Mouse (Mus musculus) heart, adult 2 months (tissue): Measurements from ENCODE around the gene 9930022D16Rik. TPM values are rescaled to one million over a fixed set of nuclear protein-coding genes. Genes with fewer than 3 reads are reported as not detected.
A peak's percentile ranks its signal among the peaks of the same experiment; 100 is the strongest.

Experiments
- DNase-seq, 2 experiments: peaks; one replicate each; pipeline ENCODE4 v3.0.0; 2021
- H3K27ac ChIP-seq: fragments of 200-600 bp; 2 replicates; pipeline ENCODE4 v1.8.1; 2022
- H3K27me3 ChIP-seq: fragments of 200-500 bp; 2 replicates; pipeline ENCODE4 v1.6.1; 2012; ENCODE audit warnings: mild to moderate bottlenecking, low read length, inconsistent platforms, mixed read lengths; ENCODE audit not compliant: control insufficient read depth, insufficient read depth
- H3K36me3 ChIP-seq: fragments of 200-500 bp; 2 replicates; pipeline ENCODE4 v1.6.1; 2012; ENCODE audit warnings: low read length, inconsistent platforms; ENCODE audit not compliant: control insufficient read depth, insufficient read depth
- H3K4me1 ChIP-seq: fragments of 200-500 bp; 2 replicates; pipeline ENCODE4 v1.6.1; 2011; ENCODE audit warnings: low read length; ENCODE audit not compliant: control insufficient read depth, insufficient read depth
- H3K4me3 ChIP-seq: fragments of 200-600 bp; 2 replicates; pipeline ENCODE4 v1.8.1; 2022
- H3K79me2 ChIP-seq: fragments of 200-500 bp; replicated peaks from 2 replicates; pipeline ENCODE4 v1.6.1; 2012; ENCODE audit warnings: mild to moderate bottlenecking, inconsistent platforms, low read length, moderate library complexity, mixed read lengths; ENCODE audit not compliant: control insufficient read depth, insufficient read depth
- H3K9ac ChIP-seq: fragments of 200-500 bp; 2 replicates; pipeline ENCODE4 v1.6.1; 2012; ENCODE audit warnings: low read depth, mild to moderate bottlenecking, control low read depth, inconsistent platforms, low read length, mixed read lengths
- CTCF ChIP-seq: fragments of 200-600 bp; IDR thresholded peaks from 2 replicates; pipeline ENCODE4 v1.8.1; 2022; ENCODE audit warnings: antibody characterized with exemption, mild to moderate bottlenecking, moderate library complexity
- EP300 ChIP-seq: fragments of 200-500 bp; IDR thresholded peaks from 2 replicates; pipeline ENCODE4 v1.6.1; 2011; ENCODE audit warnings: low read depth, low read length, control low read depth; ENCODE audit not compliant: insufficient read depth
- POLR2A ChIP-seq: fragments of 200-500 bp; IDR thresholded peaks from 2 replicates; pipeline ENCODE4 v1.6.1; 2011; ENCODE audit warnings: mild to moderate bottlenecking, low read depth, low read length, control low read depth; ENCODE audit not compliant: insufficient read depth
- WGBS: fragments of 180-500 bp; shearing (Covaris S2); methylation state at CpG from one replicate; pipeline ENCODE4 v1.1.7; 2018; 5-methylcytosine and 5-hydroxymethylcytosine counted together
- intact Hi-C: fragments of 180-260 bp; cut with DNase I; formaldehyde crosslinking; loops from one replicate; pipeline ENCODE4 v1.15.1; 2025
- polyA plus RNA-seq: library from polyadenylated mRNA; depleted of rRNA; stranded (reverse); fragments of >200 nt; gene quantifications from 2 replicates; pipeline ENCODE4 v1.2.3, GENCODE M21; 2012
- total RNA-seq, 2 experiments: library from RNA; stranded (reverse); gene quantifications; 2 replicates each; pipeline ENCODE4 v1.2.3; 2021

Gene 9930022D16Rik
- total and polyA plus RNA-seq, 3 experiments = not detected

- no peak for DNase-seq
- Histone ChIP-seq H3K4me3 (no peak overlapping the region), H3K79me2 (no peaks in the 10 kb centered on the region), H3K36me3 (no peaks in the 10 kb centered on the region), H3K4me1 (peaks cover 1% of the 10 kb centered on the region), H3K9ac (no peak overlapping the region), H3K27ac (peak overlapping the region; percentile 68), H3K27me3 (no peaks in the 10 kb centered on the region)
- intact Hi-C loops = no loop called here
- TF ChIP-seq EP300 (no peak), CTCF (no peak), POLR2A (no peak)
- 19% methylated on average over 5 of the region's 5 CpGs for WGBS
Measured at GRCm38 (mm10) chr11:109439209-109439608, 25.5 kb downstream of the 9930022D16Rik start.

- H3K9ac ChIP-seq = peak overlapping the region; percentile 78
- intact Hi-C loops = loop anchor here (1.0 to 2.0 kb wide), 2 partner anchors 109 to 195 kb away; no protein-coding TSS in a partner anchor
- under 1% methylated on average over 32 of the region's 32 CpGs for WGBS
- no peaks in the 10 kb centered on the region for H3K27me3 ChIP-seq
- no peaks in the 10 kb centered on the region for H3K79me2 ChIP-seq
- peak overlapping the region; percentile 68 for H3K27ac ChIP-seq
- DNase-seq = peak; percentile 86 to 89
- no peaks in the 10 kb centered on the region for H3K36me3 ChIP-seq
- peak overlapping the region; percentile 70 for H3K4me3 ChIP-seq
- TF ChIP-seq CTCF (peak; percentile 63), POLR2A (no peak; the same call in 1 of the 2 replicates)
- H3K4me1 ChIP-seq = peaks cover 1% of the 10 kb centered on the region
Measured at GRCm38 (mm10) chr11:109439829-109440340, 26.2 kb downstream of the 9930022D16Rik start.

GRCm38 (mm10) chr11:109440641-109441040 lies 26.9 kb downstream of the 9930022D16Rik start:
- Histone ChIP-seq H3K27ac (peak overlapping the region; percentile 68; the same call in 1 of the 2 replicates), H3K4me1 (peaks cover 1% of the 10 kb centered on the region), H3K36me3 (no peaks in the 10 kb centered on the region), H3K4me3 (peak overlapping the region; percentile 70), H3K9ac (no peak overlapping the region), H3K27me3 (no peaks in the 10 kb centered on the region), H3K79me2 (peaks cover 1% of the 10 kb centered on the region; the same call in 1 of the 2 replicates)
- DNase-seq = no peak
- WGBS = 52% methylated on average over 4 of the region's 4 CpGs
- TF ChIP-seq POLR2A = no peak
- TF ChIP-seq CTCF = no peak
- TF ChIP-seq EP300 = no peak
- intact Hi-C loops = loop anchor here (1.0 to 2.0 kb wide), 2 partner anchors 109 to 196 kb away; no protein-coding TSS in a partner anchor

DNA sequence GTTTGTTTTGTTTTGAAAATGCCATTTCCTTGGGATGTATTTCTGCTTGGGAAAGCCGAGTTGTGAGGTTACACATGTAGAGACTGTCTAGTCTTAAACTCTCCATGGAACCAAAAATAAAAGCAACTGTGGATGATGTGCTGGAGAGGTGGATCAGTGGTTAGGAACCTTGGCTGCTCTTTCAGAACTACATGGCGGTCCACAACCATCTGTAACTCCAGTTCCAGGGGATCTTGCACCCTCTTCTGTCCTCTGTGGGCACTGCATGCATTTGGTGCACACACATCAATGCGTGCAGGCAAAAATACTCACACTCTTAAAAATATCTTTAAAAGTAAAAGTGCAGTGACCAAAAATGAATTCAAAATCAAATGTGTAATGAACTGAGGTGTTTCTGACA lies 27.4 kb downstream of the 9930022D16Rik start:
- DNase-seq = peak; percentile 24 to 41

DNA sequence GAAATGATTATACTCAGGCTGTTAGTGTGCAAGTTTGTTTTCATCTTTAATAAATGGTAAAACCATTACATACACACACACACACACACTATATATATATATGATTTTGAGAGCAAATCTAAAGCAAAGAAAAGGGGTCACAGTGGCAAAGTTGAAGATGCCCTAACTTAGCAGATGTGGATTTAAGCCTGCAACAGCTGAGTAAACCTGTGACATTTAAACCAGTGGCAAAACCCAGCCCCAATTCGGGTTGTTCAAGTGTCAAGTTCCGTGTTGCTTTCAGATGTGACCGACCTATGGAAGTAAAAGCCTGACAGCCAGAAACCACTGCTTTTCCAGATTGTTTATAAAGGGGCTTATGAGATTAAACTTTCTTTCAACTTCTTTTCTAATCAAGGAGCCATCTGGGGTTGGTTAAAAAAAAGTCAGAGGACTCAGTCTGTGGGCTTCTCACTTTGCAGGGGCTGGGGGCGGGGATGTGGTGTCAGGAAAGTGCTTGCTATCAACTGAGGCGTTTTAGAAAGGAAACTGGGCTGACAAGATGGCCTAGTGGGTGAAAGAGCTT lies 28.5 kb downstream of the 9930022D16Rik start:
- peaks cover 1% of the 10 kb centered on the region for H3K4me1 ChIP-seq
- TF ChIP-seq POLR2A (no peak), EP300 (no peak), CTCF (no peak)
- H3K36me3 ChIP-seq = no peaks in the 10 kb centered on the region
- no peak overlapping the region for H3K9ac ChIP-seq
- no peaks in the 10 kb centered on the region for H3K27me3 ChIP-seq
- no peak overlapping the region for H3K4me3 ChIP-seq
- no peak for DNase-seq
- peaks cover 1% of the 10 kb centered on the region; the same call in 1 of the 2 replicates for H3K79me2 ChIP-seq
- intact Hi-C loops = no loop called here
- WGBS = 72% methylated on average over 5 of the region's 5 CpGs
- no peak overlapping the region for H3K27ac ChIP-seq

More for the DNA sequence above, 27.4 kb downstream of the 9930022D16Rik start:
- WGBS = 67% methylated on average over 3 of the region's 3 CpGs
- intact Hi-C loops = loop anchor here (2.0 kb wide), 1 partner anchor 196 kb away; no protein-coding TSS in a partner anchor
- H3K4me3 ChIP-seq = no peak overlapping the region
- TF ChIP-seq EP300 (0 out of 2 replicates have a peak, but pooled peaks have one; percentile 35), CTCF (peak; percentile 68), POLR2A (no peak)
- H3K27ac ChIP-seq = no peak overlapping the region
- no peak overlapping the region for H3K9ac ChIP-seq
- H3K4me1 ChIP-seq = peaks cover 1% of the 10 kb centered on the region
- no peaks in the 10 kb centered on the region for H3K27me3 ChIP-seq
- no peaks in the 10 kb centered on the region for H3K36me3 ChIP-seq
- peaks cover 1% of the 10 kb centered on the region; the same call in 1 of the 2 replicates for H3K79me2 ChIP-seq

DNA sequence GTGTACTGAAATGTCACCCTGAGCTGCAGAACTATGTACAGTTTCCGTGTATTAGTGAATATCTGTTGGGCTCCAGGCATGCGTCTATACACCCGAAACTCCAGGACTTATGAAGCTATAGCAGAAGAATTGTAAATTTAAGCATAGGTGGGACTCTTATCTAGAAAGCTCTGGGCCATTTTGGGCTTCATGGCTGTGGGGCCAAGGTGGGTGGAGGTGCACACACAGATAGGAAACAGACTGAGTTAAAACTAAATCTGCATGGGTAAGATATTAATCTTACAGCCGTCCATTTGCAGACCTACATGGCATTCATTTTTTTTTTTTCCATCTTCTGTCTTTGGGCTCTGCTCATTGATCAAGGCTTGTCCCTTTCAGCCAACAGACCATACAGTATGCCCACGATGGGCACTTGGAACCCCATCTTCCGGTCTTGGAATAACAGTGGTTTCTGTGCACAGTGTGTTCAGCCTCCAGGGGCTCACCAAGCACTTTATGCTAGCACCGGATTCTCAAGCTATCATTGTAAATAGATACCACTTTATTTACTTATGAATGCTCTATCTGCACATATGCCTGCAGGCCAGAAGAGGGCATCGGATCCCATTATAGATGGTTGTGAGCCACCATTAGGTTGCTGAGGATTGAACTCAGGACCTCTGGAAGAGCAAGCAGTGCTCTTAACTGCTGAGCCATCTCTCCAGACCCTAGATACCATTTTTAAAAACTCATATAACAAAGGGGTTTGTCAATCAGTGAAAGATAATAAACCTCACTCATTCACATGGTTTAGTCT lies 29.9 kb downstream of the 9930022D16Rik start:
- DNase-seq = no peak
- H3K27me3 ChIP-seq = no peaks in the 10 kb centered on the region
- TF ChIP-seq EP300 (no peak), CTCF (peak; percentile 38)
- 93% methylated on average over 8 of the region's 8 CpGs for WGBS
- H3K4me3 ChIP-seq = no peak overlapping the region
- H3K9ac ChIP-seq = no peak overlapping the region
- H3K4me1 ChIP-seq = peaks cover 1% of the 10 kb centered on the region
- intact Hi-C loops = loop anchor here (2.0 kb wide), 1 partner anchor 417 kb away; no protein-coding TSS in a partner anchor
- H3K79me2 ChIP-seq = peaks cover 1% of the 10 kb centered on the region; the same call in 1 of the 2 replicates
- no peaks in the 10 kb centered on the region for H3K36me3 ChIP-seq
- no peak overlapping the region for H3K27ac ChIP-seq
